Mouse (Mus musculus) liver, embryonic 16.5 days (tissue): ENCODE data around the gene Hoxb9. TPM values are rescaled to one million over a fixed set of nuclear protein-coding genes. Genes with fewer than 3 reads are reported as not detected.
A peak's percentile ranks its signal among the peaks of the same experiment; 100 is the strongest.

ENCODE experiments used
- ATAC-seq: fragments of 200-750 bp; cut with Nextera tagmentation; 2 replicates; pipeline ENCODE4 v1.8.0; 2017; ENCODE audit warnings: low read depth, mild to moderate bottlenecking, moderate number of reproducible peaks, moderate library complexity
- H3K27ac ChIP-seq: fragments of 300-500 bp; sonication (generic); 2 replicates; pipeline ENCODE4 v1.5.1; 2014; ENCODE audit warnings: mild to moderate bottlenecking, low read length
- H3K27me3 ChIP-seq: fragments of 300-500 bp; sonication (generic); 2 replicates; pipeline ENCODE4 v1.6.1; 2014; ENCODE audit warnings: low read depth, low read length, mixed read lengths; ENCODE audit not compliant: control insufficient read depth, insufficient read depth
- H3K36me3 ChIP-seq: fragments of 300-500 bp; sonication (generic); 2 replicates; pipeline ENCODE4 v1.6.1; 2014; ENCODE audit warnings: mild to moderate bottlenecking; ENCODE audit not compliant: control insufficient read depth, insufficient read depth
- H3K4me1 ChIP-seq: fragments of 300-500 bp; sonication (generic); 2 replicates; pipeline ENCODE4 v1.6.1; 2014; ENCODE audit warnings: low read depth, low read length, mixed read lengths; ENCODE audit not compliant: control insufficient read depth
- H3K4me2 ChIP-seq: fragments of 300-500 bp; sonication (generic); 2 replicates; pipeline ENCODE4 v1.6.1; 2014; ENCODE audit warnings: low read depth, low read length, mixed read lengths
- H3K4me3 ChIP-seq: fragments of 300-500 bp; sonication (generic); 2 replicates; pipeline ENCODE4 v1.5.1; 2014; ENCODE audit warnings: low read depth, mild to moderate bottlenecking, low read length
- H3K9ac ChIP-seq: fragments of 300-500 bp; sonication (generic); 2 replicates; pipeline ENCODE4 v1.6.1; 2014; ENCODE audit warnings: low read depth, low read length
- H3K9me3 ChIP-seq: fragments of 300-500 bp; sonication (generic); replicated peaks from 2 replicates; pipeline ENCODE4 v1.6.1; 2016; ENCODE audit warnings: low read length; ENCODE audit not compliant: control insufficient read depth
- WGBS: fragments of 180-500 bp; shearing (Covaris S2); extraction: QIAGEN DNeasy Blood & Tissue Kit; methylation state at CpG from one replicate; pipeline ENCODE4 v1.1.7; 2014; ENCODE audit not compliant: insufficient replicate concordance; 5-methylcytosine and 5-hydroxymethylcytosine counted together
- polyA plus RNA-seq: library from polyadenylated mRNA; unstranded; fragments of >200 nt; fragmentation: Nextera tagmentation; extraction: Ambion mirVana; gene quantifications from 2 replicates; pipeline ENCODE4 v1.2.1, GENCODE M21; 2015

Hoxb9 gene
- polyA plus RNA-seq, 1 experiment from 2014 or later: not detected

DNA sequence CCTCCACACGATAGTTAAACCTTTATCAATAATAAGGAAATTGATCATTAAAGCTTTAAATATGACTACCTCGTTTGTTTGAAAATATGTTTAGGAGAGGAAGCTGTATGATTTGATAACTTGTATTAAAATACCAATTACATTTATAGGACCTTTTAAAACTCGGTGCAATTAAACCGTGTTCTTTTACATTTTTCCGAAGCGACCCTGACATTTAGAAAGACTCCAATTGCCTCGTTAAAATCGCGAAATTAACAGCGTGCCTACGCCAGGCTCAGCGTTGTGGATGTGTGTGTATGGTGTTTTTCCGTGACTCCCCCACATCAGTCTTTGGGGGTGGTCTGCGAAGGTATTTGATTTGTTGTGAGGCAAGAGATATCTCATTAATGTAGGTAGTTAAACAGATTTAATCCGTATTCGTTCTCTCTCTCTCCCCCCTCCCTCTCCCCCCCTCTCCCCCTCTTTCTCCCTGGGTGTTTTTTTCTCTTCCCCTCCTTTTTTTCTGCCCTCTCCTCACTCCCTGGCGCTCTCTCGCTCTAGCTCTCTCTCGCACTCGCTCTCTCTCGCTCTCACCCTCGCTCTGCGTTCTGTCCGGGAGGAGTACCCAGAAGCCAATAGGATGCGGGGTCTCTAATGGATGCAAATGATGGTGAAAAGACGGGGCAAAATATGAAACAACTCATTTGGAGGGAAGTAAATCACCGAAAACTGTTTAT lies 10.8 kb downstream of the Hoxb9 start, which contains the start of gene Hoxb8:
Hoxb8 (plus strand) TSS at position 51 of the 716 bp plus-strand sequence.
- WGBS: 3% methylated on average over 27 of the region's 27 CpGs
- Histone ChIP-seq H3K27me3 (peaks cover 98% of the 10 kb centered on the region), H3K4me3 (no peak within 1 kb of the TSS), H3K4me1 (no peaks in the 10 kb centered on the region), H3K9ac (no peak within 1 kb of the TSS), H3K9me3 (no peaks in the 10 kb centered on the region), H3K36me3 (no peaks in the 10 kb centered on the region), H3K4me2 (no peak within 1 kb of the TSS), H3K27ac (no peak within 1 kb of the TSS)
- no peak for ATAC-seq

DNA sequence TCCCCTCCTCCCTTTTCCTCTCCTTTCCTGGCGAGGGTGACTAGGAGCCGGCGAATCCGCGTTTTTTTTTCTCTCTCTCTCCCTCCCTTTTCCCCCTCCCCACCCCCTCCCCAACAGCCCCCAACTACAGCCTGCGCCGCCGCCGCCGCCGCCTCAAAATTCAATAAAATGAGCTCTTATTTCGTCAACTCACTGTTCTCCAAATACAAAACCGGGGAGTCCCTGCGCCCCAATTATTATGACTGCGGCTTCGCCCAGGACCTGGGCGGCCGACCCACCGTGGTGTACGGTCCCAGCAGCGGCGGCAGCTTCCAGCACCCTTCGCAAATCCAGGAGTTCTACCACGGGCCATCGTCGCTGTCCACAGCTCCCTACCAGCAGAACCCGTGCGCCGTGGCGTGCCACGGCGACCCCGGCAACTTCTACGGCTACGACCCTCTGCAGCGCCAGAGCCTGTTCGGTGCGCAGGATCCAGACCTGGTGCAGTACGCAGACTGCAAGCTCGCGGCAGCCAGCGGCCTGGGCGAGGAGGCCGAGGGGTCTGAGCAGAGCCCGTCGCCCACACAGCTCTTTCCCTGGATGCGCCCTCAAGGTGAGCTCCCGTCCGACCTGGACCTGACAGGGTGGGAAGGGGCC lies 11.7 kb downstream of the Hoxb9 start:
- Histone ChIP-seq H3K27me3 (peaks cover 99% of the 10 kb centered on the region), H3K4me2 (no peak overlapping the region), H3K4me1 (no peaks in the 10 kb centered on the region), H3K4me3 (no peak overlapping the region), H3K27ac (no peak overlapping the region), H3K36me3 (no peaks in the 10 kb centered on the region), H3K9ac (no peak overlapping the region), H3K9me3 (no peaks in the 10 kb centered on the region)
- WGBS: under 1% methylated on average over 49 of the region's 49 CpGs
- ATAC-seq: no peak

DNA sequence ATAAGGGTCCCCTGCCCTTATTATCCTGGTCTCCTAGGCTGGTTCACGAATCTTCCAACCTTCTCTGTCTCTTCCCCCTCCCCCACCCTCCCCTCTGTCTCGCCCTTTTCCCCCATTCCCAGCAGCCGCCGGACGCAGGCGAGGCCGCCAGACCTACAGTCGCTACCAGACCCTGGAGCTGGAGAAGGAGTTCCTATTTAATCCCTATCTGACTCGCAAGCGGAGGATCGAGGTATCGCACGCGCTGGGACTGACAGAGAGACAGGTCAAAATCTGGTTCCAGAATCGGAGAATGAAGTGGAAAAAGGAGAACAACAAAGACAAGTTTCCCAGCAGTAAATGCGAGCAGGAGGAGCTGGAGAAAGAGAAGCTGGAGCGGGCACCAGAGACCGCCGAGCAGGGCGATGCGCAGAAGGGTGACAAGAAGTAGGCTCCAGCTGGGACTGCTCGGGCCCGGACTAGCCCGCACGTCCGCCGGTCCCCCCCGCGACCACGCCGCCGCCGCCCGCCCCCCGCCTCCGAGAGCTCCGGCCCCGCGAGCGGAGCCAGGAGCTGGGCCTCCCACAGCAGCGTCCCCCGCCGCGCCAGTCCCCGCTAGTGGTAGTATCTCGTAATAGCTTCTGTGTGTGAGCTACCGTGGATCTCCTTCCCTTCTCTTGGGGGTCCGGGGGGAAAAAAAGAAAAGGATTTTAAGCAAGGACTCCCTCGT lies 12.9 kb downstream of the Hoxb9 start:
- Histone ChIP-seq H3K4me1 (no peaks in the 10 kb centered on the region), H3K4me2 (peak overlapping the region; percentile 17; the same call in 1 of the 2 replicates), H3K9me3 (no peaks in the 10 kb centered on the region), H3K9ac (no peak overlapping the region), H3K36me3 (no peaks in the 10 kb centered on the region), H3K27me3 (peaks cover 99% of the 10 kb centered on the region), H3K4me3 (peak overlapping the region; percentile 35), H3K27ac (no peak overlapping the region)
- 1% methylated on average over 42 of the region's 49 CpGs for WGBS
- ATAC-seq: no peak

DNA sequence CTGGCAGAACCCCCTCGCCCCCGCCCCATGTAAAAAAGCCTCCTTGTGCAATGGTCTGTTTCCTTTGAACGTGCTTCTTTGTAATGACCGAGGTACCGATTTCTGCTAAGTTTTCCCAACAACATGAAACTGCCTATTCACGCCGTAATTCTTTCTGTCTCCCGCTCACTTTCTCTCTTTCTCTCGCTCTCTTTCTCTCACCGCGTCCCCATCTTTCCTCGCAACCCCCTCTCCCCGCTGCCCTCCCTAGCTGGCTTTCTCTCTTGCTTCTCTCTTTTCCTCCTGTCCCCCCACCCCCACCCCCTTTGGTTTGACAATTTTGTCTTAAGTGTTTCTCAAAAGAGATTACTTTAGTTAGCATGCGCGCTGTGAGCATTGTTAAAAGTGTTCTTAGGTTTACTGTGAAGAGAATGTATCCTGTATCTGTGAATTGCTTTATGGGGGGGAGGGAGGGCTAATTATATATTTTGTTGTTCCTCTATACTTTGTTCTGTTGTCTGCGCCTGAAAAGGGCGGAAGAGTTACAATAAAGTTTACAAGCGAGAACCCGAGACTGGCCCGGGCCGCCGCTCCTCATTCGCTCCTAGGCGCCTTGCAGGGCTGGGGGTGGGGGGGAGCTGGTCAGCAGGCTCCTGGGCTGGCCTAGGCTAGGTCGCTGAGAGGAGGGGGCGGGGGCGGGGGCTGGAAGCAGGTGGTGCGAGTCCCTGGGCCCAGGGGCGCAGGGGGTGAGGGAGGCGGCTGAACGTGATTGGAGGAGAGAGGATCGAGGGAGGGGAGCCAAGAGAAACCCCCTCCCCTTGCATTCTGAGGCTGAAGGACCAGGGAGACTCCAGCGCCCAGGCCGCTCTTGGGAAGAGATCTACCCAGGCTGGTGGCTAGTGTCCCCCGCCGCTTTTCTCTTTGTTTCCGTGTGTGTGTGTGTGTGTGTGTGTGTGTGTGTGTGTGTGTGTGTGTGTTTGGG lies 13.8 kb downstream of the Hoxb9 start:
- WGBS: 1% methylated on average over 30 of the region's 37 CpGs
- no peak overlapping the region for H3K27ac ChIP-seq
- H3K27me3 ChIP-seq: peaks cover 99% of the 10 kb centered on the region
- no peaks in the 10 kb centered on the region for H3K36me3 ChIP-seq
- ATAC-seq: no peak
- no peaks in the 10 kb centered on the region for H3K9me3 ChIP-seq
- no peak overlapping the region; the same call in 1 of the 2 replicates for H3K4me3 ChIP-seq
- H3K4me1 ChIP-seq: no peaks in the 10 kb centered on the region
- H3K4me2 ChIP-seq: 0 out of 2 replicates have a peak overlapping the region, but pooled peaks have one; percentile 17
- H3K9ac ChIP-seq: no peak overlapping the region

DNA sequence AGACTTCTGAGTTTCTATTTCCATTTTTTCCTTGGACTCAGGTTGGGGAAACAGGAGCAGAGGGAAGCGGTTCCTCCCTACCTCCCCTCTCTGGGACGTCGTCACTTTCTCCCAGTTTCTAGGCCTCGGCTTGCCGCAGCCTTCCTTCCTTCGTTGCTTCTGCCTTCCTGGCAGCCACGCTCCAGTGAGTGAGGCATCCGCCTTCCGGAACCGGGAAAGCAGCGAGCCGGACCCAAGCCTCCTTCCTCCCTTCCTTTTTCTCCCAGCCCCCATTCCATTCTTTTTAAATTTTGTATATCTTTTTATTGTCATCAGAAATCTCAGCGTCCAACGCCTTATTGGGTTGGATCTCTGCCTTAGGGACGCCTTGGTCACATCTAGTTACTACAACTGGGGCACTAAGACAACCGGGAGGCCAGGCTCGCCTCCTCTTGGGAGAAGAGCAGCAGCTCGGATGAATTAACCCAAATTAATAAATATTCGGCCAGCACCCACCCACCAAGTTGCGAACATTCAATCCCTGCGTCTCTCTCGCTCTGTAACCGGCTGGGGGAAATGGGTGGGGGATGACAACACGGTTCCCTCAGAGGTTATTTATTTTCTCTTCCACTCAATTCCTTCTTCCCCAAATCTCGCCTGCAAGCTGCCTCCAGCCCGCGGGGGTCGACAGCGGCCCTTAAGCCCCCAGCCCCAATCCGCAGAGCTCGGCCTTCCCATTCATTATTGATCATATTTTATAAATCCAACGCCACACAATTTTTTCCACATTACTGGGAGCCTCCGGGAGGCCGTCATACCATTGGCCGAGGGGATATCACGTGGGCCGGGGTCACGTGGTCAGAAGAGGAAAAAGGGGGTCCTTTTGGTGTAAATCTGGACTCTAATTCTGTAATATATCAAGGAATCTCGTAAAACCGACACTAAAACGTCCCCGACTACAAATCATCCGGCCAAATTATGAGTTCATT lies 14.8 kb downstream of the Hoxb9 start, which contains the start of gene Hoxb7:
Hoxb7 (plus strand) TSS at position 853 of the 968 bp plus-strand sequence.
- WGBS: under 1% methylated on average over 43 of the region's 43 CpGs
- H3K4me2 ChIP-seq: peak within 1 kb of the TSS; percentile 32
- no peaks in the 10 kb centered on the region for H3K9me3 ChIP-seq
- H3K9ac ChIP-seq: no peak within 1 kb of the TSS
- no peaks in the 10 kb centered on the region for H3K36me3 ChIP-seq
- peak within 1 kb of the TSS; percentile 24; the same call in 1 of the 2 replicates for H3K4me3 ChIP-seq
- no peak for ATAC-seq
- H3K27ac ChIP-seq: no peak within 1 kb of the TSS
- H3K27me3 ChIP-seq: peaks cover 99% of the 10 kb centered on the region
- no peaks in the 10 kb centered on the region for H3K4me1 ChIP-seq

DNA sequence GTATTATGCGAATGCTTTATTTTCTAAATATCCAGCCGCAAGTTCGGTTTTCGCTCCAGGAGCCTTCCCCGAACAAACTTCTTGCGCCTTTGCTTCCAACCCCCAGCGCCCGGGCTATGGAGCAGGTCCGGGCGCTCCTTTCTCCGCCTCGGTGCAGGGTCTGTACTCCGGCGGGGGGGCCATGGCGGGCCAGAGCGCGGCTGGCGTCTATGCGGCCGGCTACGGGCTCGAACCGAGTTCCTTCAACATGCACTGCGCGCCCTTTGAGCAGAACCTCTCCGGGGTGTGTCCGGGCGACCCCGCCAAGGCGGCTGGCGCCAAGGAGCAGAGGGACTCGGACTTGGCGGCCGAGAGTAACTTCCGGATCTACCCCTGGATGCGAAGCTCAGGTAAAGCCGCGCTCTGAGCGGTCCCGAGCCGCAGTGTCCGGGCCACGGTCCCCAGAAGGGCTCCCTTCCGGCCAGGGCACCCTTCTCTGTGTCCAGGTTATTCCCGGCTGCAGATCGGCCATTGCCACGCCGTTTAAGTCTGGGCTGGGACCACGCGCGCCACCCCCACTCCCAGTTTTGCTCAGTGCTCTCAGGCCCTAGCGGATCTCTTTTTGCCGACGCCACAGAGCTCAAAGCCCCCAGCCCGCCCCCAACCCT lies 15.6 kb downstream of the Hoxb9 start:
- peaks cover 99% of the 10 kb centered on the region for H3K27me3 ChIP-seq
- under 1% methylated on average over 55 of the region's 55 CpGs for WGBS
- ATAC-seq: no peak
- peak overlapping the region; percentile 24; the same call in 1 of the 2 replicates for H3K4me3 ChIP-seq
- H3K36me3 ChIP-seq: no peaks in the 10 kb centered on the region
- peak overlapping the region; percentile 32 for H3K4me2 ChIP-seq
- H3K9ac ChIP-seq: no peak overlapping the region
- H3K4me1 ChIP-seq: no peaks in the 10 kb centered on the region
- no peak overlapping the region for H3K27ac ChIP-seq
- no peaks in the 10 kb centered on the region for H3K9me3 ChIP-seq

DNA sequence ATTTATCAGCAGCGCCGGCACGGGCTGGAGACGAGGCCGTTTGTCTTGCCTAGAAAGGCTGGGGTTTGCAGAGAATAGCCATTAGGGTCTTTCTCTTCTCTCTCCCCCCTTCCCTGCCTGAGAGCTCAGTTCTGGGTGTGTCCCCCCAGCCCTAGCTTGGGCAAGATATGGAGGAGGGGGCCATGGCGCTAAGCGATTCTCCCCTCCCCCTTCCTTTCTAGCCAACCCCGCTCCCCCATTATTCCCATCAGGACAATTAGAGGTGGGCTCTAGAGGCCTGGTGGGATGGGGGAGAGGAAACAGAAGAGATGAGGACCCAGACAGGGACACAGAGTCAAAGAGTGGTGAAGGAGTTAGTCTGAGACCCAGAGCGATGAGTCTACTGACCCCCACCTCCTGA lies 16.2 kb downstream of the Hoxb9 start:
- WGBS: 7% methylated on average over 9 of the region's 9 CpGs
- H3K27ac ChIP-seq: no peak overlapping the region
- no peaks in the 10 kb centered on the region for H3K9me3 ChIP-seq
- H3K36me3 ChIP-seq: no peaks in the 10 kb centered on the region
- no peak overlapping the region for H3K4me3 ChIP-seq
- H3K4me1 ChIP-seq: no peaks in the 10 kb centered on the region
- peaks cover 99% of the 10 kb centered on the region for H3K27me3 ChIP-seq
- H3K4me2 ChIP-seq: no peak overlapping the region
- no peak overlapping the region for H3K9ac ChIP-seq
- no peak for ATAC-seq
